Mouse (Mus musculus): ENCODE measurements around the gene Adra1d. TPM values are rescaled to one million over a fixed set of nuclear protein-coding genes. Genes with fewer than 3 reads are reported as not detected.

The Adra1d gene
- not detected for total RNA-seq (2023)

GRCm38 (mm10) chr2:131561891-131562585, at the start of gene Adra1d:
Adra1d (minus strand) TSS chr2:131562283.

Other genes starting within 250 kb of the Adra1d start
- 1 to 10 TPM; 2.4 to 2.7 TPM for gene Rnf24, start 209.4 kb downstream of the Adra1d start, total RNA-seq (2023)
- gene Smox, start 70.8 kb downstream of the Adra1d start, total RNA-seq (2023), result 10 to 100 TPM; 12.3 to 12.6 TPM